Mouse (Mus musculus) heart, postnatal 0 days (tissue): ENCODE results near the gene Lrrc10.
A peak's percentile ranks its signal among the peaks of the same experiment; 100 is the strongest.

Experiments
- CTCF ChIP-seq: IDR thresholded peaks from 2 replicates; pipeline ENCODE4 v1.5.1; 2016; ENCODE audit warnings: antibody characterized with exemption, control low read depth, low read depth
- EP300 ChIP-seq: IDR thresholded peaks from 2 replicates; pipeline ENCODE4 v1.6.1; 2016; ENCODE audit warnings: antibody characterized with exemption, low read depth

DNA sequence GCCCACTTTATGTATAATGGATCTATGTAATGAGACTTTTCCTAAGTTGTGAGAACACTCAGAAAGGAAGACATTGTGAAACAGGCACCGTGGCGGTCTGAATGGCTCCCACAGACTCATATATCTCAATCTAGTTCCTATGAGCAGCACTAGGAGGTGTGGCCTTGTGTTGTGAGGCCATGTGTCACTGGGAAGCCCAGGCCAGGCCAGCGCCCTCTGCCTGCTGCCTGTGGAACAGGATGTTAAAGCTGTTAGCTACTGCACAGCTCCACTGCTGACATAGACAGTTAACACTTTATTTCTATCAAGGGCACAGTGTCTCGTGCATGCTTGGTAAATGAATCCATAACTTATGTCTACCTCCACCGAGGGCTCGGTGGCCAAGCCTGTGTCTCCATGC is 33.1 kb downstream of the Lrrc10 start:
- TF ChIP-seq CTCF (peak; percentile 63), EP300 (no peak)
